Mouse (Mus musculus): Measurements from ENCODE around the gene Zfp760. TPM values are rescaled to one million over a fixed set of nuclear protein-coding genes. Genes with fewer than 3 reads are reported as not detected.
A peak's percentile ranks its signal among the peaks of the same experiment; 100 is the strongest.

The Zfp760 gene
- polyA plus RNA-seq, 1 experiment from 2014 or later: 6.7 TPM

DNA sequence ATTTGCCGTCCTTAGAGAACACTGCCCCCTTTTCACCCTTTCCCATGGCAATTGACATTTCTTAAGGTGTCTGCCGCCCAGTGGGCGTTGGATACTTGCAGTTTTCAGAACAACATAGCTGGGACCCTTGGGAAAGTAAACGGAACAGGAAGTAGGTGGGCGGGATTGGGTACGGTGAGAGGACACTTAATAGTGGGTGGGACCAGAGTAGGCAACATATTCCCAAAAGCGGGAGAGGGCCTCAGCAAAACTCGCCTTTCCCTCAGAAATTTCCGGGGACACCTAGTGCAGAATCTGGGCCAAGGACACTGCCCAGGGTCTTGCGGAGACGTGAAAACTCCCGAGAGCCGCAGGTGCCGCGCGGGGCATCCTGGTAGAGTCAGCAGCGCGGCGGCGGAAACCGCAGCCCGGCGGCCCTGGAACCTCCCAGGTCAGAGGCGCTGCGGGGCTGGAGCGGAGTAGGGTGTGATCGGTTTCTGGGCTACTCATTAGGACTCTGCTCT, 26.0 kb downstream of the Zfp760 start:
- under 1% methylated on average over 27 of the region's 27 CpGs for WGBS
- Histone ChIP-seq H3K4me2 (replicated peaks; ENCODE audit: low read depth, low read length) (peak overlapping the region; percentile 60), H3K9ac (replicated peaks; ENCODE audit: low read depth) (peak overlapping the region; percentile 58), H3K27ac (ENCODE audit: low read length) (peak overlapping the region; percentile 73), H3K4me3 (ENCODE audit: low read depth, low read length) (peak overlapping the region; percentile 73), H3K4me1 (ENCODE audit: insufficient read depth, low read depth, low read length) (no peaks in the 10 kb centered on the region; the same call in 1 of the 2 replicates), H3K27me3 (replicated peaks; ENCODE audit: insufficient read depth, low read length) (no peaks in the 10 kb centered on the region), H3K9me3 (ENCODE audit: low read length) (no peaks in the 10 kb centered on the region), H3K36me3 (ENCODE audit: insufficient read depth, low read length) (peaks cover 5% of the 10 kb centered on the region; the same call in 1 of the 2 replicates)
- ATAC-seq: peak; percentile 96
- TF ChIP-seq EP300 (IDR thresholded peaks at IDR 0.05) (no peak), CTCF (IDR thresholded peaks at IDR 0.05) (peak; percentile 59)
- peak; percentile 92 for DNase-seq (ENCODE audit: low spot score)

GRCm38 (mm10) chr17:21752791-21753190, 45.2 kb downstream of the Zfp760 start:
- Histone ChIP-seq H3K9me3 (ENCODE audit: low read length) (no peaks in the 10 kb centered on the region), H3K4me3 (ENCODE audit: low read depth, low read length) (no peak overlapping the region), H3K36me3 (ENCODE audit: insufficient read depth, low read length) (no peaks in the 10 kb centered on the region), H3K4me1 (ENCODE audit: insufficient read depth, low read depth, low read length) (no peaks in the 10 kb centered on the region), H3K27ac (ENCODE audit: low read length) (no peak overlapping the region), H3K4me2 (replicated peaks; ENCODE audit: low read depth, low read length) (no peak overlapping the region), H3K27me3 (replicated peaks; ENCODE audit: insufficient read depth, low read length) (no peaks in the 10 kb centered on the region), H3K9ac (replicated peaks; ENCODE audit: low read depth) (no peak overlapping the region)
- 17% methylated on average over 2 of the region's 2 CpGs for WGBS
- TF ChIP-seq CTCF (IDR thresholded peaks at IDR 0.05) (no peak), EP300 (IDR thresholded peaks at IDR 0.05) (no peak)
- DNase-seq (ENCODE audit: low spot score): no peak
- ATAC-seq: no peak

- WGBS: 12% methylated on average over 20 of the region's 20 CpGs
Measured at GRCm38 (mm10) chr17:21753342-21754208, 46.0 kb downstream of the Zfp760 start.

DNA sequence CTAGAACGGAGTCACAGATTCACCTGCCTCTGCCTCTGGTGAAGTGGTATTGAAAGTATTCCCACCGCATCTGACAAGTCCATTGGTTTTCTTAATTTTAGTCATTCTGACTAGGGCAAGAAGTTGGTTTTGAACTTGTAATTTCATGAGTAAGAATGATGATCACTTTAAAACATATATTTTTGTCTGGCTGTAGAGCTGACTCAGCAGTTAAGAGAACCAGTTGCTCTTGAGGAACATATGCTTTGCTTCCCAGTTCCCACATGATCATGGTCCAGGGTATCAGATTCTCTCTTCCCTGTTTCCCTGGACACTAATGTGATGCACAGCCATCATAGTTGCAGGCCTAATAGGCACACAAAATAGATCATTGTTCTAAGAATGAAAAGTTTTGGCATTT, 62.8 kb downstream of the Zfp760 start:
- no peak overlapping the region for H3K9ac ChIP-seq (replicated peaks; ENCODE audit: low read depth)
- no peaks in the 10 kb centered on the region for H3K36me3 ChIP-seq (ENCODE audit: insufficient read depth, low read length)
- TF ChIP-seq EP300 (IDR thresholded peaks at IDR 0.05): no peak
- TF ChIP-seq CTCF (IDR thresholded peaks at IDR 0.05): no peak
- H3K27ac ChIP-seq (ENCODE audit: low read length): no peak overlapping the region
- 86% methylated on average over 2 of the region's 2 CpGs for WGBS
- H3K4me2 ChIP-seq (replicated peaks; ENCODE audit: low read depth, low read length): no peak overlapping the region
- no peaks in the 10 kb centered on the region for H3K27me3 ChIP-seq (replicated peaks; ENCODE audit: insufficient read depth, low read length)
- ATAC-seq: no peak
- H3K9me3 ChIP-seq (ENCODE audit: low read length): no peaks in the 10 kb centered on the region
- no peak overlapping the region for H3K4me3 ChIP-seq (ENCODE audit: low read depth, low read length)
- no peak for DNase-seq (ENCODE audit: low spot score)
- no peaks in the 10 kb centered on the region for H3K4me1 ChIP-seq (ENCODE audit: insufficient read depth, low read depth, low read length)

More at GRCm38 (mm10) chr17:21753342-21754208, 46.0 kb downstream of the Zfp760 start:
- TF ChIP-seq EP300 (IDR thresholded peaks at IDR 0.05) (no peak), CTCF (IDR thresholded peaks at IDR 0.05) (no peak)
- H3K9ac ChIP-seq (replicated peaks; ENCODE audit: low read depth): peak overlapping the region; percentile 41; the same call in 1 of the 2 replicates
- H3K27me3 ChIP-seq (replicated peaks; ENCODE audit: insufficient read depth, low read length): no peaks in the 10 kb centered on the region
- no peaks in the 10 kb centered on the region for H3K36me3 ChIP-seq (ENCODE audit: insufficient read depth, low read length)
- no peak overlapping the region for H3K27ac ChIP-seq (ENCODE audit: low read length)
- H3K4me3 ChIP-seq (ENCODE audit: low read depth, low read length): peak overlapping the region; percentile 35
- H3K9me3 ChIP-seq (ENCODE audit: low read length): no peaks in the 10 kb centered on the region
- H3K4me2 ChIP-seq (replicated peaks; ENCODE audit: low read depth, low read length): peak overlapping the region; percentile 65
- H3K4me1 ChIP-seq (ENCODE audit: insufficient read depth, low read depth, low read length): no peaks in the 10 kb centered on the region
- DNase-seq (ENCODE audit: low spot score) (peak; percentile 13), ATAC-seq (no peak)

Other genes with a start within 250 kb of the Zfp760 start
- gene Zfp53, start 218.7 kb upstream of the Zfp760 start, polyA plus RNA-seq (2015; fragmentation: Nextera tagmentation; extraction: Ambion mirVana): 8.8 and 9.0 TPM in 2 replicates
- gene Zfp52, start 172.2 kb upstream of the Zfp760 start, polyA plus RNA-seq (2015; fragmentation: Nextera tagmentation; extraction: Ambion mirVana): 3.4 and 3.9 TPM in 2 replicates
- gene Zfp948, start 140.7 kb upstream of the Zfp760 start, polyA plus RNA-seq (2015; fragmentation: Nextera tagmentation; extraction: Ambion mirVana): 12.7 TPM in 2 replicates
- 1.8 and 2.1 TPM in 2 replicates for gene Zfp983, start 57.1 kb upstream of the Zfp760 start, polyA plus RNA-seq (2015; fragmentation: Nextera tagmentation; extraction: Ambion mirVana)
- 3.6 and 4.1 TPM in 2 replicates for gene Gm10226, start 15.9 kb upstream of the Zfp760 start, polyA plus RNA-seq (2015; fragmentation: Nextera tagmentation; extraction: Ambion mirVana)
- 3.5 and 4.6 TPM in 2 replicates for gene Zfp229, start 23.1 kb downstream of the Zfp760 start, polyA plus RNA-seq (2015; fragmentation: Nextera tagmentation; extraction: Ambion mirVana)
- gene Zfp820, start 138.0 kb downstream of the Zfp760 start, polyA plus RNA-seq (2015; fragmentation: Nextera tagmentation; extraction: Ambion mirVana): 4.3 and 4.8 TPM in 2 replicates
- 4.7 and 6.7 TPM in 2 replicates for gene Zfp995, start 202.2 kb downstream of the Zfp760 start, polyA plus RNA-seq (2015; fragmentation: Nextera tagmentation; extraction: Ambion mirVana)

Measured in lung, postnatal 0 days (tissue).